Mouse (Mus musculus) heart, adult 8-10 months (tissue): Measurements from ENCODE around the gene Tacr2. TPM values are rescaled to one million over a fixed set of nuclear protein-coding genes. Genes with fewer than 3 reads are reported as not detected.
A peak's percentile ranks its signal among the peaks of the same experiment; 100 is the strongest.

Source experiments
- DNase-seq: peaks from one replicate; pipeline ENCODE4 v3.0.0; 2022; ENCODE audit warnings: low spot score
- total RNA-seq, 4 experiments: library from RNA; stranded (reverse); gene quantifications; 2 replicates each; pipeline ENCODE4 v1.2.4; 2022

The Tacr2 gene
- not detected for total RNA-seq

- DNase-seq: no peak
These were observed at the start of gene Tacr2 for GRCm38 (mm10) chr10:62252000-62252488. Gene Tacr2 (plus strand): TSS chr10:62252438.

GRCm38 (mm10) chr10:62202574-62202973 is 49.7 kb upstream of the Tacr2 start:
- no peak for DNase-seq

- no peak for DNase-seq
These were observed 43.9 kb upstream of the Tacr2 start for GRCm38 (mm10) chr10:62208241-62208896.

- no peak for DNase-seq
These were observed 40.9 kb upstream of the Tacr2 start for GRCm38 (mm10) chr10:62211310-62211709.

GRCm38 (mm10) chr10:62215169-62215616 is 37.0 kb upstream of the Tacr2 start:
- DNase-seq: no peak

- no peak for DNase-seq
These were observed 36.6 kb upstream of the Tacr2 start for GRCm38 (mm10) chr10:62215633-62216032.

DNA sequence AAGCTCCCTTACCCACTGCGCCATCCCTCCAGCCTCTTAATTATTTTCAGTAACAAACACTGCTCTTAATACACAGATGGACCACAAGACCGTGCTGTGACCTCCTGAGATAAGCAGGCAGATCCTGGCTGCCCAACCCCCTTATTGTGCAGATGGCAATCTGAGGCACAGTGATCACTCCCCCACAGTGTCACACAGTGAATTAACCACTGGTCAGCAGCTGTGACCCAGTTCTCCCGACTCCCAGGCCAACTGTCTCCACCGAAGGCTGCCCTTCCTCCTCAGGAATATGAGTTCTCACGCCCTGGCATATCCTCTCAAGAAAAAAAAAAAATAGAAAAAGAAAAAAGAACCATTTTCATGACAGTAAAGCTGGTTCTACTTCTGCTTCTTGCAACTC is 35.6 kb upstream of the Tacr2 start:
- peak; percentile 16 for DNase-seq

DNA sequence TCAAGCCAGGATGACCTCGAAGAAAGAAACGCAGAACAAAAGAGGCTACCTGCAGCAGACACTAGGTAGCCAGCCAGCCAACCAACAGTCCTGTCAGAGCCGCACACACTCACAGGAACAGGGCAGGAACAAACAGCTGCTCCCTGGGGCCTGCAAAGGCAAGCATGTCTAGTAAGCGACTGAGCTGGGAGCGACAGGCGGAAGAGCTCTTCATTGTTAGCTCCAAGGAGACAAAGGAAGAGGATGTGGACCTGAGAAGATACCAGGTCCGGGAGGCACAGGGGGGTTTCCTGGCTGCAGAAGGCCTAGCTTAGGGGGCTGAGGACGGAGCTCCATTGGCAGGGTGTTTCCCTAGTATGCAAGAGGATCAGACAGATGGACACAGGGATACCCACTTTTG is 35.0 kb upstream of the Tacr2 start:
- DNase-seq: peak; percentile 65

GRCm38 (mm10) chr10:62218044-62218788 is 34.0 kb upstream of the Tacr2 start:
- no peak for DNase-seq

GRCm38 (mm10) chr10:62218789-62219172 is 33.5 kb upstream of the Tacr2 start:
- peak; percentile 26 for DNase-seq

DNA sequence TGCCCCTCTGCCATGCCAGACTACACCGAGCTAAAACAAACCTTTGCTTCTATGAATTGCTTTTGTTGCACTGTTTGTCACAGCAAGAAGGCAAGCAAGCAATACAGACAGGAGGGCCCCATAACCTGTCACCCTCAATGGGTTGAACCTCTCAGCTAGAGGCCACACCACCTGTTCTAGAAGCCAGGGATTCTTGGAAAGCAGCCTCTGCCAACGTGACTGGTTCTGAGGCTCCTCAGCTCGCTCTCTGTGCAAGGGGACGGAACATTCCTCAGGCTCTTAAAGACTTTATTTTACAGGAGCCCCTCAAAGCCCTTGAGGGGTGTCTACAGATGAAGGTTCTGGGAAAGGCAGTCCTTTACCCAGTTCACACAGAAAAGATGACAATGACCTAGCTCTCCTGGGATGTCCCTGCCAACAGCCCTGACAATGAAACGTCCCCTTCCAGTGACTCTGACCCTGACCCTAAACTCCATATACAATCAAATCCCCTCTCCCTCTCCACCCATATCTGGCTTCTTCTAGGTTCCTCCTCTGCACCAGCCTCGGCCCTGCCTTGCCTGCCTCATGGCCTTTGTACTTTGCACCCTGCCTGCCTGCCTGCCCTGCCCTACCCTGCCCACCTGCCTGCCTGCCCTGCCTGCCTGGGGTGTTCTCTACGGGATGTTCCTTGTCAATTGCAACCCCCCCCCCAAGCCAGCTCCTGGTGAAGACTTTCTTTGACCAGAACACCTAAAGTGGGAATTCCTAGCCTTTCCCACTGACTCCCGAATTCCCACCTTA is 31.3 kb upstream of the Tacr2 start:
- DNase-seq: no peak

- no peak for DNase-seq
These were observed 30.6 kb upstream of the Tacr2 start for GRCm38 (mm10) chr10:62221647-62222046.

DNA sequence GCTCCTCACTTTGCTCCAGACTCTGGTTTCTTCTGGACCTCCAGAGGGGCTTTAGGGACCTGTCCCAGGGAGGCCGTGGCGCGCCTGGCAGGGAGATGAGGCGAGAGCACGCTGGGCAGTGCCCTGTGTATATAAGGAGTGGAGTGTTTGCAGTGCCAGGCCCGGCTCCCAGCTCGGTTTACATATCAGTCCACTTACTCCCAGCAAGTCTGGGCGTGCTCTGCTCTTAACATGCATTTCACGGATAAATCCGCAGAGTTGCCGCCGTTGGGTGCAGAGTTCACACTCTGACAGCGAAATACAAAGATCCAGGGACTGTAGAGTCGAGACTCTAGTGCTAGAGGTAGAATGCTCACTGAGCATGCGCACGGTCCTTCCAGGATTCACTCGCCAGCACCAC is 29.5 kb upstream of the Tacr2 start:
- DNase-seq: no peak

DNA sequence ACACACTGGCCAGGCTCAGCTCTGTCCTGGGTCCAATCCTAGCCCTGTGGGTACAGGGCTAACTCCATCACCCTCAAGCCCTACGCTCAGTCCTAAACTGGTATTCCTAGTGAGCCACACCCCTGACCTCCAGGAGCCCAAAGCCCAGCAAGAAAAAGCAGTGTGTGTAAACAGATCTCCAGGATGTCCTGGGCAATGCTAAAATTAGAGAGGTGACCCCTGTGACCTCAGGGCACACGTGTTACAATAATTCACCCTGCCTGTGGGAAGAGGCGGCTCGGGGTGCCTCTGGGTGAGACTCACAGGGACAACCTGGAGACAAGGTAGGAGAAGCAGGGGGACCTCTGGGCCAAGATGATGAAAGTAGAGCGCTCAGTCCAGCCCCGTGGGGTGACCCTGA is 28.0 kb upstream of the Tacr2 start:
- DNase-seq: peak; percentile 22

DNA sequence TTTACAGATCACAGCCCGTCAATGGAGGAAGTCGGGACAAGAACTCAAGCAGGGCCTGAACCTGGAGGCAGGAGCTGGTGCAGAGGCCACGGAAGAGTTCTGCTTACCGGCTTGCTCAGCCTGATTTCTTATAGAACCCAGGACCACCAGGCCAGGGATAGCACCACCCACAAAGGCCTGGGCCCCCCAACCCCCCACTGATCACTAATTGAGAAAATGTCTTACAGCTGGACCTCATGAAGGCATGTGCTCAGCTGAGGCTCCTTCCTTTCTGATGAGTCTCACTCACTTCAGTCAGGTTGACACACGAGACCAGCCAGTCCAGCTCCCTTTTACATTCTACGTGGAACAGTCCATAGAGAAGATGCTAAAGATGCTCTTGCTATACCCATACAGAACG is 26.4 kb upstream of the Tacr2 start:
- no peak for DNase-seq

DNA sequence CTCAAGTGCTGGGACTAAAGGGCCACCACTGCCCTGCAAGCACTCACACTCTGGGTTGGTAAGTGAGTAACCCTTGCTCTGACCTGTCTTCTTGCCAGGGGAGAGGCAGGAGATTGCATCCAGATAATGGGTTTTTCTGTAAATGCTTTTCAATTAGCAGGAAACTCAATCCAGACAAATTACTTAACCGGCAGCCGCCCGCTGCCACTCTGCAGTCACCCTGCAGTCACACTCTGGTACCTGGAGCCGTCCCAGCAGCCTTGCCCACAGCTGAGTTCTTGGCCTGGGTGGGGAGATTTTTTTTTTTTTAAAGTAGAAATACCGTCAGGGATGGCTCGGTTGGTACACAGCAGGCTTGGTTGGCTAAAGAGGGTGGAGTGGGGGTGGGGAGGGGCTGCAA is 24.1 kb upstream of the Tacr2 start:
- DNase-seq: no peak

DNA sequence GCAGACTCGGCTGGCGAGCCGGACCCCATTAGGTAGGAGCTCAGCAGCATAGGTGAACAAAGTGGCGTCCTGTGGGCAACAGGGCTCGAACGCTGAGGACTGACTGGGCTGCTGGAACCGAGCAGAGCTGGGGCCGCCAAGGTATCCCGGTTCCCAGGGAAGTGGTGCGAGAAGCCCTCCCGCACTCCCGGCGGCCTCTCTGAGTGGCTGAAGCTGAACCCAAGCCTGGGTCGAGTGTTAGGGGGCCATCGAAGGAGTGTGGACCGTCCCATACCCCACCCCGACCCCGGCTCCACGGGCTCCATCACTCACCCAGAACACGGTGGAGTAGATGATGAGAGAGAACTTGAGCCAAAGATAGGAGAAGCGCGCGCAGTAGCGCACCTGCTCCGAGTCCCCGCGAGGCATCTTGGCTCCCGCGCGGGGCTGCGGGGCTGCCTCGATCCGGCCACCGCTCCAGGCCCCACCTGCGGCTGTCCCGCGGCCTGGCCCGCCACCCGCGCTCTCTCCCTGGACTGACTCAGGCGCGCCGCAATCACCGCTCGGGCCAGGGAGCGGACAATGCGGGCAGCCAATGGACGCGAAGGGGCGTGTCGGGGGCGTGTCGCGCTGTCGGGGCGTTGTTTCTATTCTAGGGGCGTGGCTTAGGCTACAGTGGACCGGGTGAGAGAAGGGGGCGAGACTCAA is 21.4 kb upstream of the Tacr2 start, which contains the start of gene Tspan15:
Tspan15 (minus strand) TSS at position 544 of the 687 bp plus-strand sequence.
- DNase-seq: peak; percentile 93

- no peak for DNase-seq
These were observed 20.9 kb upstream of the Tacr2 start for GRCm38 (mm10) chr10:62231395-62231732.

- peak; percentile 26 for DNase-seq
These were observed 20.4 kb upstream of the Tacr2 start for GRCm38 (mm10) chr10:62231811-62232210.

GRCm38 (mm10) chr10:62236165-62236564 is 16.1 kb upstream of the Tacr2 start:
- no peak for DNase-seq

- DNase-seq: no peak
These were observed 15.0 kb upstream of the Tacr2 start for GRCm38 (mm10) chr10:62237205-62237604.

DNA sequence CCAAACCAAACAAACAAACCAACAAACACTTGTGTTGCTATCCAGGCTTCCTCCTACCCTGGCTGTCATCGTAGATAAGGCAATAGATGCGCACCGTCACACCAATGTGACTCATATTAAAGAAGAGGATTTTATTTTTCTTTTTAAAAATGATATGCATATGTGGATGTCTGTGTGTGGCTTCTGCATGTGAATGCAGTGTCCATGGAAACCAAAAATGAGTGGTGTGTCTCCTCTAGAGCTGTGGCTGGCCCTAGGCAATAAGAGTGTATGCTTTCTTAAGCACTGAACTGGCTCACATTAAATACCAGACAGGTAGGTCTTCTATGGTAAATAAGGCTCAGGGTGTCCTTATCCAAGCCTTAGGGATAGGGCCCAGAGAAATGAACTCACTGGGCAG is 13.6 kb upstream of the Tacr2 start:
- no peak for DNase-seq
